Mouse (Mus musculus) megakaryocyte-erythroid progenitor cell, adult 5-6 weeks (primary cell): ENCODE data around the gene Gm45711. TPM values are rescaled to one million over a fixed set of nuclear protein-coding genes. Genes with fewer than 3 reads are reported as not detected.
A peak's percentile ranks its signal among the peaks of the same experiment; 100 is the strongest.
"Not testable (repeated sequence)": the region's sequence is repeated elsewhere in the genome, so short reads cannot be mapped to it uniquely, and the experiment has no call there.

ENCODE experiments used
- ATAC-seq: replicated peaks from 2 replicates; pipeline ENCODE4 v1.8.0; 2016; ENCODE audit warnings: mild to moderate bottlenecking, inconsistent platforms; ENCODE audit not compliant: severe bottlenecking, poor library complexity, low FRiP score, low TSS enrichment
- total RNA-seq, 2 experiments: library from RNA; stranded (forward) in 1 of 2; stranded (reverse) in 1 of 2; fragments of 200-1000, 215-1000 nt in 1 of 2; fragments of >200 nt in 1 of 2; fragmentation: Nextera tagmentation in 1 of 2; gene quantifications; 2 replicates each; pipeline ENCODE4 v1.2.3; 2014 to 2017

Gm45711 gene
- total RNA-seq (2014; fragmentation: Nextera tagmentation) (not detected in 2 replicates), total RNA-seq (2017) (not detected in 2 replicates)

GRCm38 (mm10) chr8:104309441-104310155, at the start of gene Gm45711, which contains the start of gene Cmtm1:
TSS of gene Gm45711 (minus strand) at chr8:104310081.
TSS of gene Cmtm1 (minus strand) at chr8:104310145.
- not testable (repeated sequence) for ATAC-seq

DNA sequence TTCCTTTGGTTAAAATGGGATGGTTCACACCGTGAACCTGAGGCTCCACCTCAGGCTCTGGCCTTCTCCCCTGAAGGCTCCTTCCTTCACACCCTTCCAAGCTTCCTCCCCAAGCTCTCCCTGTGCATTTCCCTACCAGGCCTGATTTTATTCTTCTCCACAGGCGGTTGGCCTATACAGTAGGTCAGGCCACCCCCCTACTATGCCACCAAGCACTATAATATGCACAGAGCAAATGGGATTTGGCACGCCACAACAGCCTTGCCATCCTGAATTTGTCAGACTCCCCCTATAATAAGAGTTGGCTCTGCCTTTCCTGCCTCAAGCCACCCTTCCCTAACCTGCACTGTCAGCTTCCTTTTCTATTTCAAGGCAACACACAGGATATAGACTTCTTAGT, 48.8 kb upstream of the Gm45711 start:
- no peak for ATAC-seq

- no peak for ATAC-seq
Measured at GRCm38 (mm10) chr8:104354504-104354903, 44.6 kb upstream of the Gm45711 start.

DNA sequence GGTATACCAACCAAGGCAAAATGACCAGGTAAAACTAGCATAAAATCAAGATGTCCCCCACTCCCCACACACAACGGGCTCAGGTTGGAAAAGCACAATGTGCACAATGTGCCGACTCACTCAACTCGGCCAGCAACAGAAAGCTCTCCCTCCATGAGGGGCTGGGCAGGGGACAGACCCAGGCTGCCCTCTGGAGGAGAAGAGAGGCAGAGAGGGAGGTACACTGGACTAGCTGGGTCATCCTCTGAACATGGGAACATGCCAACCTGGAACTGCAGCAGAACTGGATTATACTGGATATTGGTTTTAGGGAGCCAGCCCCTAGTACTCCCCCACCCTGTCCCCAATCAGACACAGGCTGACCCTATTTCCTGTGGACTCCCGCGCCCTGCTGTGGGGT, 43.3 kb upstream of the Gm45711 start:
- ATAC-seq, result 0 out of 2 replicates have a peak, but pooled peaks have one; percentile 28

DNA sequence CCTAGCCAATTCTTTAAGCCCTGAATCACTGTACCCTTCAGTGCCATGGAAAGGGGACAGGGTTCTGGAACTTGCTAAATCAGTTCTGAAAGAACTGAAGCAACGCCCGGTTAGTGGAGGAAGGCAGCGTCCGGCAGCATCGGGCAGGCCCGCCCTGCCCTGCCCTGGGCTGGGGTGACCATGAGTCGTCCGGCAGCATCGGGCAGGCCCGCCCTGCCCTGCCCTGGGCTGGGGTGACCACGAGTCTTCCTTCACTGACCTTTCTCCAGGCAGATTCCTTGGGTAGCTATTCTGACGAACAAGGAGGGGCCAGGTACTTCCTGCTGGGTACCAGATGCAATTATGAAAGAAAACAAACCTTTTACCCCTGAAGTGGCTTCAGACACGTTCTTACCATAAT, 40.2 kb upstream of the Gm45711 start:
- ATAC-seq, result no peak

GRCm38 (mm10) chr8:104348971-104349370, 39.1 kb upstream of the Gm45711 start:
- no peak for ATAC-seq

- no peak for ATAC-seq
Measured at GRCm38 (mm10) chr8:104346706-104347105, 36.8 kb upstream of the Gm45711 start.

DNA sequence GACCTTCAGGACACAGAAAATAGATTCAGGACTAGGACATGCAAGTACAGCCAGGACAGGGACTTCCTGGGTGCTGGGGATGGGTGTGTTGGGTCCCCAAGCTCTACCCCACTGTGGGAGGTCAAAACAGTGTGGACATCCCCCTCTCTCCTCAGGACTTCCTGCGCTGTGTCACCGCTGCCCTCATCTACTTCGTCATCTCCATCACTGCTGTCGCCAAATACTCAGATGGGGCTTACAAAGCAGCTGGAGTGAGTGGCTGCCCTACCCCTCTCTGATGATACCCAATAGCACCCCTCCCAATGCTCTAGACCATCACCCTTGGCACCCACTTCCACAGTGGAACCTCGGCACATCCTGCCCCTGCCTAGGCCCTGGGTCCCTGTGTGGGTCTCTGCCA, 34.7 kb upstream of the Gm45711 start:
- ATAC-seq, result no peak

DNA sequence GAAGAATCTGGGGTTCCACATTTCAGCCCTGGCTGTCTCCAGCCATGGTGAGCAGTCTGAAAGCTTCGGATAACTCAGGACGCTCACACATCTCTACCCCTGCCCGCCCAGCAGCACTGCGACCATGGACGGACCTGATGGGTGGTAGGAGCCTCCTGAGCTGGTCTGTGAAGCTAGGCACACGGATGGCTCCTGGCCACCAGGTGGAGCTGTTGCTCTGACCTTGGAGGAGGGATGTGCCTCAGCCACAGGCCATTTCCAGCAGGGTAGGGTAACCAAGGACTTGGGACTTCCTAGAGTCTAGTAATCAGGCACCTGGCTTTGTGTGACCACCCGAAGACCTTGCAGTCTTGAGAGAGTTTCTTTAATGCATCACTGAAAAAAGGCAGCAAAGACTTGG, 34.1 kb upstream of the Gm45711 start:
- ATAC-seq, result peak; percentile 79

DNA sequence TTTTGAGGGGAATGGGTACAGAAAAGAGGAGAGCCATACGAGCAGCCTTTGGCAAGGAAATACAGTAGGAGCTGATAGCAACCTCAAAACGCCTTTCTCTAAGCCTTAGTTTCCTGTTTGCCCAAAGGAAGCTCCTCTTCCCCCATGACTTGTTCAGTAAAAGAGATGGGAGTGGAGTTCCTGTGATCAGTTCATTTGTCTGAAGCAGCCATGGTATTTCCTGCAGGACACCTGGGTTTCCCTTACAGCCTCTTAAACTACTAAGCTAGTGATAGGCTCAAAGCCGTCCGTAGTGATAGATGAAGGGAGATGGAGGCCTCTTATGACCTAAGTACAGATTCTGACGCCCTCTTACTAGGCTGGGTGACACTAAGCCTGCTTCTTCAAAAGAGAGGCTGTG, 32.5 kb upstream of the Gm45711 start:
- ATAC-seq, result no peak

DNA sequence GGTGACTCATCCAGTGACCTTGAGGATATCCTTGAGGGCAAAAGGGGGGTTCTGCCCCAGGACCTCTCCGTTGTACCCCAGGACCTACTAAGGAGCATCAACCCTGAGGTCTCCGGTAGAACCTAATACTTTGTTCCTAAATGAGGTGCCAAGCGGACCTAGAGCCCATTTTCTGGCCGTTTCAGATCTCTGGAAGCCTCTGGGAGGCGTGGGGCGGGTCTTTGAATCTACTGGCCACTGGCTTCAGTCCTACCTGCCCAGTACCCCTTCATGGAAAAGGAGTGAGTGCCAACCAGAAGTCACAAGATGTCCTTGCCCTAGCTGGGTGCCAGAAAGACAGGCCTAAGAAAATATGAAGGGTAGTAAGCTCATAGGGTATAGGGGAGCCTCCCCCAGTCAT, 31.8 kb upstream of the Gm45711 start:
- ATAC-seq, result no peak

- peak; percentile 37 for ATAC-seq
Measured at GRCm38 (mm10) chr8:104341106-104341561, 31.3 kb upstream of the Gm45711 start.

GRCm38 (mm10) chr8:104340233-104341105, 30.6 kb upstream of the Gm45711 start:
- peak; percentile 66 for ATAC-seq

- ATAC-seq, result no peak
Measured at GRCm38 (mm10) chr8:104339983-104340232, 30.0 kb upstream of the Gm45711 start.

DNA sequence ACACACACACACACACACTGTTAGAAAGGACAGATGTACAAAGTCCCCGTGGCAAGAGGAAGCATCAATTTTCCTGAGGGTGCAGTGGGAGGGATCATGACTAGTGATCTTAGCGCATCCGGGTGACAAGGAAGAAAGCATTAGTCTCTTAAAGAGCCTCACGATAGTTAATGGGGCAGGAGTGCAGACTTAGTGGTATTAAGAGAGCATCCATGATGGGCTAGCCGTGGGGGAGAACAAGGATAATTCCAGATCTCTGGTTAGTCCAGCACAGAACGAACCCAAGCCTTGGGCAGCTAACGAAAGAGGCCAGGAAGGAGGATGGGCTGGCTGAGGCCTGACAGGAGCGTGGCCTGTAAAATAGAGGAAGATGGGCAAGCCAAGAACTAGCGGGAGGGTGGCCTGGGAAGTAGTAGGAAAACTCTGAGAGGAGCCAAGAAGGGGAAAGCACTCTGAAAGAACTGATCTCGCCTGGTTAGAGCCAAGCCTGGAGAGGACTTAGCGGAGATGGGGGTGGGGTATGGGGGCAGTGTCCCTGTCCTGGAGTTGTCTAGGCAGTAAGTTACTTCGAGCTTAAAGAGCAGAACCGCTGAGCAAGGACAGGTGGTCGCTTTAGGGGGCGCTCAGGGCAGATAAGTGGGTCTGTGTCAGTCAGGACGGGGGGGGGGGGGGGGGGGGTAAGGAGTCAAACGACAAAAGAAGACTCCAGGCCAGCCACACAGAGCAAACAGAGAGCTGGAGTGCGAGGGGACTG, 29.5 kb upstream of the Gm45711 start, which contains the start of gene Cmtm3:
Cmtm3 (plus strand) TSS at position 182 of the 754 bp plus-strand sequence.
- no peak for ATAC-seq

GRCm38 (mm10) chr8:104337890-104338289, 28.0 kb upstream of the Gm45711 start:
- no peak for ATAC-seq

DNA sequence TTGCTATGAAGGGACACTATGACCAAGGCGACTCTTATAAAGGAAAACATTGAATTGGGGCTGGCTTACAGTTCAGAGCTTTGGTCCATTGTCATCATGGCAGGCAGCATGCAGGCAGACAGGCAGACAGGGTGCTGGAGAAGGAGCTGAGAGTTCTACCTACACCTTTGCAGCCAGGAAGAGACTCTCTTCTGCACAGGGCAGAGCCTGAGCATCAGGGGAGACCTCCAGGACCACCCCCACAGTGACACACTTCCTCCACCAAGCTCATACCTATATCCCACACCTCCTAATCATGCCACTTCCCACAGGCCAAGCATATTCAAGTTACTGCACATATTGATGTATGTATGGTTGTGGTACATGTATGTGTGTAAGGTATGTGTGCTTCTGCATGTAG, 26.9 kb upstream of the Gm45711 start:
- ATAC-seq, result no peak

DNA sequence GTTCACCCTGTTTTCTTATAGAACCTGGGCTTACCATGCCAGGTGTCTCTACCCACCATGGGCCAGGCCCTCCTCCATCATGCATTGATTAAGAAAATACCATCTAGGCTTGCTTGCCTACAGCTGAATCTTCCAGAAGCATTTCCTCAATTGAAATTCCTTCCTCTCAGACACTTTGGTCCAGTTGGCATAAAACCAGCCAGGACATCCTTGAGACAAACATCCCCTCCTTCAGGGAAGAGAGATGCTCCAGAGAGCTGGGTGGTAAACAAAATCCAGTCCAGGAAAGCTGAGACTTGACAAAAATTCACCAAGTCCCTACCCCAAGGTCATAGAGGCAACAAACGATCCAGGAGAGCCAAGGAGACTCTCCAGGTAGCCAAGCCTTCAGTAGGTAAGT, 24.3 kb upstream of the Gm45711 start:
- no peak for ATAC-seq

DNA sequence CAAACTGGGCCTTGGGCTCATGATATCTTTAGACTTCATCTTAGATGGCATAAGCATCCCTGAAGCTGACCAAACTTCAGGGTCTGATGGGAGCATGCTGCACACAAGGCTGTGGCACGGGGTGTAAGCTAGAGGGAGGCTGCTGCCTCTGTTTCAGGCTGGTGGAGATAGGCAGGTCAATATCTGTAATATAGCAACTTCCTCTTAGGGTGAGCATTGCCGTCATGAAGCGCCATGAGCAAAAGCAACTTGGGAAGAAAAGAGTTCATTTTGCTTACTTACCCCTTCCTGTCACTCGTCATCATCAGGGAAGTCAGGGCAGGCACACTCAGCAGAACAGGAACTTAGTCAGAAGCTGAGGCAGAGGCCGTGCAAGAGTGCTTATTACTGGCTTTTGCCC, 23.9 kb upstream of the Gm45711 start:
- ATAC-seq, result no peak
